Mouse (Mus musculus) ES-E14 (cell line): ENCODE measurements at regions not wholly inside any gene's neighbourhood (a gene's known extent, or its start where the extent isn't known, plus 50 kb on each side); places are given as distances from the start of the nearest gene placed in this dataset.

ENCODE experiments used
- DNase-seq: peaks from one replicate; pipeline ENCODE4 v3.0.0-alpha.2; 2013; ENCODE audit warnings: low read depth, low spot score
- H3K27ac ChIP-seq: 2 replicates; pipeline ENCODE4 v1.5.1; 2012; ENCODE audit warnings: low read depth, mild to moderate bottlenecking, low read length, moderate library complexity, mixed read lengths; ENCODE audit not compliant: poor library complexity, insufficient read depth, severe bottlenecking
- H3K36me3 ChIP-seq: 2 replicates; pipeline ENCODE4 v1.6.1; 2012; ENCODE audit warnings: mild to moderate bottlenecking, low read length, moderate library complexity, mixed read lengths; ENCODE audit not compliant: control insufficient read depth, poor library complexity, insufficient read depth, severe bottlenecking
- H3K4me1 ChIP-seq, 2 experiments: fragments of 150-350 bp in 1 of 2; sonication (generic) in 1 of 2; 2 replicates each; pipeline ENCODE4 v1.6.1; 2012; ENCODE audit warnings: low read length in 2 of 2, mild to moderate bottlenecking in 1 of 2, mixed read lengths in 1 of 2; ENCODE audit not compliant: control insufficient read depth in 2 of 2, insufficient read depth in 2 of 2, poor library complexity in 1 of 2
- H3K4me3 ChIP-seq, 2 experiments: fragments of 150-350 bp in 1 of 2; sonication (generic) in 1 of 2; 2 replicates each; pipeline ENCODE4 v1.5.1; 2012; ENCODE audit warnings: low read length in 2 of 2, low read depth in 1 of 2, mild to moderate bottlenecking in 1 of 2, mixed read lengths in 1 of 2; ENCODE audit not compliant: insufficient read depth in 1 of 2, poor library complexity in 1 of 2, severe bottlenecking in 1 of 2
- H3K9ac ChIP-seq: 2 replicates; pipeline ENCODE4 v1.6.1; 2012; ENCODE audit warnings: low read depth, mild to moderate bottlenecking, low read length, mixed read lengths; ENCODE audit not compliant: poor library complexity, insufficient read depth, severe bottlenecking
- H3K9me3 ChIP-seq: fragments of 150-350 bp; sonication (generic); 2 replicates; pipeline ENCODE4 v1.6.1; 2012; ENCODE audit warnings: low read depth, mild to moderate bottlenecking, low read length; ENCODE audit not compliant: control insufficient read depth, insufficient read depth
- CHD2 ChIP-seq: IDR thresholded peaks from 2 replicates; pipeline ENCODE4 v1.6.1; 2014; ENCODE audit warnings: mild to moderate bottlenecking, low read depth, low read length, inconsistent platforms
- HCFC1 ChIP-seq: IDR thresholded peaks from 2 replicates; pipeline ENCODE4 v1.6.1; 2012; ENCODE audit warnings: low read length, inconsistent platforms, borderline replicate concordance; ENCODE audit not compliant: insufficient read depth
- MAFK ChIP-seq: IDR thresholded peaks from 2 replicates; pipeline ENCODE4 v1.6.1; 2014; ENCODE audit warnings: mild to moderate bottlenecking, low read depth, low read length, inconsistent platforms; ENCODE audit not compliant: insufficient read depth
- ZC3H11A ChIP-seq: IDR thresholded peaks from 2 replicates; pipeline ENCODE4 v1.6.1; 2012; ENCODE audit warnings: low read depth, mild to moderate bottlenecking, inconsistent platforms, low read length, borderline replicate concordance
- ZNF384 ChIP-seq: IDR thresholded peaks from 2 replicates; pipeline ENCODE4 v1.6.1; 2012; ENCODE audit warnings: low read depth, low read length, inconsistent platforms
- in situ Hi-C, 2 experiments: fragments of 600-800 bp; cut with MboI; formaldehyde crosslinking; loops; one replicate each; pipeline ENCODE4 v1.15.1; 2025; ENCODE audit warnings: low sequenced_read_pairs in 2 of 2, inconsistent platforms in 1 of 2; ENCODE audit not compliant: unreplicated experiment in 2 of 2

- Histone ChIP-seq H3K9me3 (no peaks in the 10 kb centered on the region), H3K36me3 (no peaks in the 10 kb centered on the region), H3K27ac (no peak overlapping the region), H3K4me3 (no peak overlapping the region), H3K4me1 (peaks cover 0 to 5% of the 10 kb centered on the region in 2 experiments; a peak in 1 of 4 replicates), H3K9ac (no peak overlapping the region)
- TF ChIP-seq CHD2 = no peak
- TF ChIP-seq MAFK = no peak
- TF ChIP-seq ZNF384 = no peak
- no peak for TF ChIP-seq ZC3H11A
- TF ChIP-seq HCFC1 = no peak
- DNase-seq = no peak
- in situ Hi-C loops = no loop called here
Observed at GRCm38 (mm10) chr14:103898689-103899088, 54.5 kb upstream of the Ednrb start.

GRCm38 (mm10) chr14:103895261-103895660 lies 51.1 kb upstream of the Ednrb start:
- in situ Hi-C loops = no loop called here
- H3K9ac ChIP-seq = no peak overlapping the region
- no peak overlapping the region for H3K27ac ChIP-seq
- no peaks in the 10 kb centered on the region for H3K9me3 ChIP-seq
- DNase-seq = no peak
- TF ChIP-seq MAFK (no peak), HCFC1 (no peak), CHD2 (no peak), ZC3H11A (no peak), ZNF384 (no peak)
- peaks cover 0 to 5% of the 10 kb centered on the region in 2 experiments; a peak in 1 of 4 replicates for H3K4me1 ChIP-seq
- H3K4me3 ChIP-seq = no peak overlapping the region
- H3K36me3 ChIP-seq = no peaks in the 10 kb centered on the region
